Mouse (Mus musculus): Measurements from ENCODE around the gene Magt1. TPM values are rescaled to one million over a fixed set of nuclear protein-coding genes. Genes with fewer than 3 reads are reported as not detected.
A peak's percentile ranks its signal among the peaks of the same experiment; 100 is the strongest.
"Not testable (repeated sequence)": the region's sequence is repeated elsewhere in the genome, so short reads cannot be mapped to it uniquely, and the experiment has no call there.

Magt1 gene
- polyA plus RNA-seq (2017; shearing (Covaris generic)): 10 to 100 TPM; 32.7 to 33.5 TPM

DNA sequence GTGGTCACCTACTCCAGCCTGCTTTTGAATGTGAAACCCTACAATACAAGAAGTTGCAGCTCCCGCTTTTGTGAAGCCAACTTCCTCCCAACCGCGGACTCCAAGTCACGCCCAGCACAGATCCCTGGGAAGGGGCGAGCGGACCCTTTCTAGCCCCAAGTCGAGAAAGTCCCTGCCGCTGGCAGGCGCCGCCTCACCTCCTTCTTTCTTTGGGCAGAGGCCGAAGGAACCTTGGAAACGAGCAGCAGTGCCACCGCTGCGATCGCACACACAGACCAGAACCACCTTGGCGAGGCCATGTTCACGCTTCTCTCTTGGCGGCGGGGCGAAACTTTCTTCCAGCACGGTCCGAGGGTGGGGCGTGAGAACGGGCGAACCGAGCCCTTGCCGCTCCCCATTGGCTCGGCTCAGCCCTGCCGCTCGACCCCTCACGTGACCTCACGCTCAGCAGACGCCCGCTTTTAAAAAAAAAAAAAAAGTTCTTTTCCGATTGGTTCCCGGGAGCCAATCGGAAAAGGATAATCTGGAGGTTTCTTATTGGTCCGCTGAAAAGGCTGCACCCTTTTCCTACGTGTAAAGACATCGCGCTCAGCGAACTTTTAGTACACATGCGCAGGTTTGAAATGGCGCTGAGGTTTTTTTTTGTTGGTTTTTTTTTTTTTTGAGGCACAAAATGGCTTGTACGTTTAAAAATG lies at the start of gene Magt1:
TSS of gene Magt1 (minus strand) at position 442 of the 695 bp plus-strand sequence.
- ATAC-seq: peak; percentile 83

DNA sequence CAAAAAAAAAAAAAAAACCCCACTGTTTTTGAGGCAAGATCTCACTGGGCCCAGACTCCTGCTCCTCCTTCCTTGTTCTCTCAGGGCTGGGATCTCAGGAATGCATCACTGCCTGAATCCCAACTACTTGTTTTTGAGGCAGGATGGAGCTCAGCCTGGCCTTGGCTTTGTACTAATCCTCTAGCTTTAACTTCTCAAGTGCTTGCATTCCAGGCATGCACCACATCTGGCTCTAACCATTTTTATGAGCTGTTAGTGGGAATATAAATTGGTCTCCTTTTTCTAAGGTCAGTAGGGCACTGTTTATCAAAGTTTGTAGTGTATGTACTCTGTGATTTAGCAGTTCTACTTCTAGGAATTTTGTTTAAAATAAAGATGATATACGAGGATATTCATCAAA lies 36.5 kb upstream of the Magt1 start:
- no peak for ATAC-seq

DNA sequence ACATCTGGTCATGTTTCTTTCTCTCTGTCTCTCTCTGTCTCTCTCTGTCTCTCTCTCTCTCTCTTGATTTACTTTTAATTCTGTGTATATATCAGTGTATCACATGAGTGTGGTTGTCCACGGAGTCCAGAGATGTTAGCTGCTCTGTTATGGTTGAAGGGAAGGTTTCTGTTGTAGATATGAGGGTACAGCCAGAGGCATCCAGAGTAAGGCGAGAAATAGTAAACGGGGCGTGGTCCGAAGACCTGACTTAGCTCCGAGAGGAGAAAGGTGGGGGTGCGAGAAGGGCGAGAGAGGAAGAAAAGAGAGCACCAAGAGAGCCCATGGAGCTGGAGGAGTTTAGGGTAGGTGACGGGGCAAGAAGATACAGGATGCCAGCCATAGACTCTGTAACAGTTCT lies 34.2 kb upstream of the Magt1 start:
- no peak for ATAC-seq

DNA sequence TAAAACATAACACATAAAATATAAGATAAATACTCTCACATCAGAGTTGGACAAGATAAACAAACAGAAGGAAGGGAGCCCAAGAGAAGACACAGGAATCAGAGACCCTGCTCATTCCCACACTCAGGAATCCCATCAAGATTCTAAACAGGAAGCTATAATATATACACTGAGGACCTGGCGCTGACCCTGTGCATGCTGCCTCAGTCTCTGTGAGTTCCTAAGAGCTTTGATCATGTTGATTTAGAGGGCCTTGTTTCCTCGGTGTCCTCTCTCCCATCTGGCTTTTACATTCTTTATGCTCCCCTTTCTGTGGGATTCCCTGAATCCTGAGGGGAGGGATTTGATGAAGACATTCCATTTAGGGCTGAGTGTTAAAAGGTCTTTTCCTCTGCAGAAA lies 33.7 kb upstream of the Magt1 start:
- no peak for ATAC-seq

DNA sequence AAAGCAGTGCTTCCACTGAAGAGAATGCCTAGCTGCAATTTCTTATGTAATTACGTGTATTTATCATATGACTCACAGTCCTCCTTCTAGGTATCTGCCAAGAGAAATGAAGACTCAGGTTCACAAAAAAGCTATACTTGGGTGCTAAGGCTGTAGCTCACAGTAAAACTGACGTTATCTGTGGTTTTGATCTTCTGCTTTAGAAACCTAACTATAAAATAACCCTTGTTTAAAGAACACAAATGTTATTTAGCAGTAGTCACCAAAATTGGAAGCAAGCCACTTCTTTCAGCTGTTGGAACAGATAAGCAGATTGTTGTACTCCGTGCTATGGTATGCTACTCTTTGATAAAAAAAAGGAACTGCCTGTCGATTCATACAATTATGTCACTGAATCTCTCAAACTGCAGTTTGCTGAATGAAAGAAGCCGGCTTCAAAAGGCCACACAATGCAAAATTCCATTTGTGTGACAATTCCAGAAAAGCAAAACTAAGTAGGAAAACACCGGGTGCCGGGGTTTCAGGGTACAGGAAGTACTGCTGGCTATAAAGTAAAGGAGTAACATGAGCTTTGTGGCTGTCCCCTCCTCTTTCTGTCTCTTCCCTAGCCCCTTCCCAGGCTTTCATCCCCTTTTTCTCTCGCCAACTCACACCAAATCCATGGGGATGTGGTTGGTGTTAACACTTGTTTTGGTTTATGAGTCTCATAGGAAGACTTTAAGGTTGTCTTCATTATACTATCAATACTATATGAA lies 32.3 kb upstream of the Magt1 start:
- peak; percentile 63 for ATAC-seq

DNA sequence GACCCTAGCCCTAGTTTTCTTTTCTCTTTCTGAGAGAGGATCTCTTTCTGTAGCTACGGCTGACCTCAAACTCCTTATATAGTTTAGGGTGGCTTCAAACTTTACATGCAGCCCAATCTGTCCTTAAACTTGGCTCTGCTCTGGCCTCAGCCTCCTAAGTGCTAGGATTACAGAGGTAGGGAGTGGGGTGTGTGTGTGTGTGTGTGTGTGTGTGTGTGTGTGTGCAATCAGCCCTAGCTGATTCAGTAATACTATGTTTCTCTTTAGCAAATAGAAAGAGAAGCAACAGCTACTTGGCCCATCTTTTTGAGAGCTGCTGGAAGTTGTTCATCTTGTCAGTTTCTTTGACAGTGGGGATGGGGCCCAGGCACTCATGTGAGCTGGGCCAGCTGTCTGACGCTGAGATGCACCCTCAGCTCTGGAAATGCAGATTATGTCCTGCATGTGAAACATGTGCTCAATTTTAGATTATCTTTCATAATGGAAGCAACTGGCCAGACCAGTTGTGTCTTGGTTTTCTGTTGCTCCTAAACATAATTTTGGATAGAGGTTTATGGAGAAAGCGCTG lies 25.6 kb upstream of the Magt1 start:
- no peak for ATAC-seq

DNA sequence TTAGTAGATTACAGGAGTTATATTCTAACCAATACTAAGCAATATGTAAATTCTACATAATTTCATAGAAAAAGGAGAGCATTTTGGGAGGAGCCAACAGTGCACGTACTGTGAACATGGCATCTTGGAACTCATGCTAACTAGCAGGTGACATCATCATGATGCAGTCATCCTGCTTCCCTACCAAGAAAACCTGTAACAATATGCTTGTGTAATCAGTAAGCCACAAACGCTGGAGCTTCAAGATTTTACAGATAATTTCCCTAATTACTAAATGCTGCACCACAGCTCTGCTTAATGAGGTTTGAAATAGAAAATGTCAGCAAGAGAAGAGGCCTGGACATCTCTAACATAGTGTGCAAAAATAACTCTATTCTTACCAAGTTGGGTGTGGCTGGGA lies 24.0 kb upstream of the Magt1 start:
- ATAC-seq: no peak

DNA sequence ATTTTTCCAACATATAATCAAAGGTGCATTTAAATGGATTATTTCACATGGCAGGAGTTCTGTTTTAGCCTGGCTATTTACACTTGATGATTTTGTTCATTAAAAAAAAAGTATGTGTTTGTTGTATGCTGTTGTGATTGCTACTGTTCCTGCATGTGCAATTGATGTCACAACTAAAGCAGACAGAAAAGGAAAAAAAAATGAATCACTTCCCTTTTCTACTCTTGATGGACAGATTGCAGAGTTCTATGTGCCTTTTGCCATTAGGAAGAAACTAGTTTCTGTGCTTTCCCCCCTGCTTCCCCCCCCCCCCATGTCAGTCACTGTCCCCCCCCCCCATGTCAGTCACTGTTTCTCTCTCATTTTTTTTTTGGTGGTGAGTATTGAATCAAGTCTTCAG lies 19.4 kb upstream of the Magt1 start:
- ATAC-seq: no peak

DNA sequence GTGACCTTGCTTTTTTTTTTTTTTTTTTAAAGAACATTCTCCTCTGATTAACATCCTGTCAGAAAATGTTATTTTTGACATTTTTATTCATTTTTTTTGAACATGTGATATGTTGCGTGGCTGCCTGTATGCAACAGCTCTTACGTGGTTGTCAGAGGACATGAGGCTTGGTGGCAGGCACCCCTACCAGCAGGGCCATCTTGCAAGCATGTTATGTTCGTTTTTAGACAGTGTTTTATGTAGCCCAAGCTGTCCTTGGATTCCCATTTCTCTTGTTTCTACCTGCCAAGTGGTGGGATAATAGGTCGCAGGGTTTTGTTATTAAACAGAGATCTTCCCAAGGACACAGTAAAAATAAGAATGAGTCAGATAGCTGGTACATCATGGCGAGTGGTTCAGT lies 18.5 kb upstream of the Magt1 start:
- ATAC-seq: no peak

DNA sequence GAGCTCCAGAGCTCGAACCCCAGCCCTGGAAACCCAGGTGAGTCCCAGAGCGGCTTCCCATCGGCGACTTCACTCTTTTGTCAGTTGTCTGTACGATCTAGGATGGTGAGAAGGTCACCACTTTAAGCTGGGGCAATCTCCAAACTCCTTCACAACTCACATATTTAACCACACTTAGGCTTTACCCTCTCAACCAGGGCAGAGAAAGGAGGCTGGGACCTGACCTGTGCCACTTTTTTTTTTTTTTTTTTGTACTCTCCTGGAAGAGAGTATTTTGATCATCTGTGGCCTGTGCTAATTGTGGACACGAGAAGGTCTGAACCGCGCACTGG lies 15.6 kb upstream of the Magt1 start:
- peak; percentile 20 for ATAC-seq

DNA sequence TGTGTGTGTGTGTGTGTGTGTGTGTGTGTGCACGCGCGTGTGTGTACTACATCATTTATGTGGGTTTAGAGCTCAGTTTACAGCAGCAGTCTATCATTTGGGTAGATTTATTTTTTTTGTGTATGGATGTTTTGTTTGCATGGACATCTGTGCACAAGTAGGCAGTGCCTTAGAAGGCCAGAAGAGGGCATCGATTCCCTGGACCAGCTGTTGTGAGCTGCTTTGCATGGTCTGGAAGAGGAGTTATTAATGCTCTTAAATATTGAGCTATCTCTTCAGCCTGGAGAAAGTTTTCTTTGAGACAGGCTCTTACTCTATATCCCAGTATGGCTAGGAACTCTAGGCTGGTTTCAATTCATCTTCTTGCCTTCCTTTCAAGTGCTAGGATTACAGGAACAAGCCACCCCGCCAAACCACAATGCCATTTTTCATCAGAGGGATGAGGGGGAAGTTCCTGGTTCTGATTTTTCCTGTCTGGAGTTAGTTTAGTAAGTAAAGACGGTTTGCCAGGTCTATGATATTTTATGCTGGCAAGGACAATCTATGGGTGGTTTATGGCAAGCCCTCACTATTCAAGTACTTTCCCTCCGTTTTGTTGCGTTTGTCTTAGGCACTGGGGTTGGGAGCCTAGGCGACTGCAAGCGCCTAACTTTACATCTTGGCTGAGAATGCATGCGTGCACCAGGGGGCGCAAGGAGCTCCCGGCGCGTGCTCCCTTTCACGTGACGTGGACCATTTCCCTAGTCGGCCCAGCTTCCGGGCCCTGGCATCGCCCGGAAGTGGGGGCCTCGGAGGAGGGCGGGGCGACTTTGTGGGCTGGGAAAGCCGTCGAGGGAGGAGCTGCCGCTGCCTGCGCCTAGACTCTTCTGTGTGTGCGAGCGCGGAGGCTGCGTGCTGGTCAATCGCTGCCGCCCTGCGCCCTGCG lies 15.0 kb upstream of the Magt1 start, which contains the start of gene Atp7a:
TSS of gene Atp7a (plus strand) at position 859 of the 925 bp plus-strand sequence.
- ATAC-seq: peak; percentile 97

DNA sequence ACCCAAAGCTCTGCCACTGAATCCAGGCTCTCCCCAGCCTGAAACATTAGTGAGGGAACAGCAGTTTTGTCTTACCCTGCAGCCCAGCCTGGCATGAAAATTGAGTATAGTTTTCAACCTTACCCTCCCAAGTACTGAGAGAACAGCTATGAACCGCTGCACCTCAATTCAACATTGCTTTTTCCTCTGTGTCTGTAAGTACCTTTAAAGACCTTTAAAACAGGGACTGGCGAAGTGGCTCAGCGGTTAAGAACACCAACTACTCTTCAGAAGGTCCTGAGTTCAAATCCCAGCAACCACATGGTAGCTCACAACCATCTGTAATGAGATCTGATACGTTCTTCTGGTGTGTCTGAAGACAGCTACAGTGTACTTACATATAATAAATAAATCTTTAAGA lies 5.8 kb upstream of the Magt1 start:
- ATAC-seq: no peak

DNA sequence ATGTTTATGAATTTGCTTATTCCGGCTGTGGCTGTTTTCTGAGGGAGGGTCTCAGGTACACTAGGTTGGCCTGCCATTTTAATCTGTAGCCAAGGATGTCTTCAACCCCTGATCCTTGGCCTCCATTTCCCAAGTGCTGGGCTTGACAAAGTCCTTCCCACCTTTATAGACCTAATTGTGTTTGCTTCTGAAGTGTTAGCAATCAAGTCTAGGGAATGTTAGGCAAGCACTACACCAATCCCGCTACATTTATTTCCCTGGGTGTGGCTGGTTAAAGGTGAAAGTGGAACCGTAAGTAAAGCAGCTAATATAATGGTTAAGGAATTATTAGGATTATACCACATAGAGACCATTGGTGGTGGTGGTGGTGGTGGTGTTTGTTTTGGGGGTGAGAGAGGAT lies 5.4 kb upstream of the Magt1 start:
- ATAC-seq: no peak

DNA sequence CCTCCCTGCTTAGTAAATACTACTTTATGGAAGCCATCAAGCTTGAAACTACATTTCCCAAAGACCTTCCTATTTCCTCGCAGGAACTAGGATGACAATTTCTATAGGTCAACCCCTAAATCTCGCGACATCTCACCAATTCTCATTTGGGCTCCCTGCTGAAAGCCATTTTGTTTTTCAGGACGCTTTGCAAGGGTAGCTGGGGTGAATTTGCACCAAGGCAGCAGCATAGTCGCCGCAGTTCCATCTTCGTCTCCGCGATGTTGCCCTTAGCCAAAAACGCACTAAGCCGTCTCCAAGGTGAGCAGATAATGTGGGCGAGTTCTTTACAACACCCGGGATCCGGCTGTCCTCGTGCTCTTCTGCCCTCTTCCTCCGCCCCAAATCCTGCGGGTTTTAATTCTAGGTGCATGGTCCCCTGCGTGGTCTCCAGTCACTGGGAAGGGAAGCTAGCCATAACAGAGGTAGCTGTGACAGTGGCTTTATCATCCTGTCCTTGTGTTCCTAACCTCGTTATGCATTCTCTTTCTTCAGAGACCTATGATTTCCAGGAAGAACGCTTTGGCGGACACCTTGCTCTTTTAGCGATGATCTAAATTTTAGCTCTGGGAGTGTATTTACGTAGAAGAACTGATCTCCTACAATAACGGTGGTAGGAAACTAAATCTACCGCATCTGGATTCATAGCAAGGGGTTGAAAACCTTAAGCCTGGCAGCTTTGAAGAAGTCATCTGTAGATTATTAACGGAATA lies 4.0 kb upstream of the Magt1 start, which contains the start of gene Cox7b:
TSS of gene Cox7b (plus strand) at position 130 of the 752 bp plus-strand sequence.
- peak; percentile 44 for ATAC-seq

DNA sequence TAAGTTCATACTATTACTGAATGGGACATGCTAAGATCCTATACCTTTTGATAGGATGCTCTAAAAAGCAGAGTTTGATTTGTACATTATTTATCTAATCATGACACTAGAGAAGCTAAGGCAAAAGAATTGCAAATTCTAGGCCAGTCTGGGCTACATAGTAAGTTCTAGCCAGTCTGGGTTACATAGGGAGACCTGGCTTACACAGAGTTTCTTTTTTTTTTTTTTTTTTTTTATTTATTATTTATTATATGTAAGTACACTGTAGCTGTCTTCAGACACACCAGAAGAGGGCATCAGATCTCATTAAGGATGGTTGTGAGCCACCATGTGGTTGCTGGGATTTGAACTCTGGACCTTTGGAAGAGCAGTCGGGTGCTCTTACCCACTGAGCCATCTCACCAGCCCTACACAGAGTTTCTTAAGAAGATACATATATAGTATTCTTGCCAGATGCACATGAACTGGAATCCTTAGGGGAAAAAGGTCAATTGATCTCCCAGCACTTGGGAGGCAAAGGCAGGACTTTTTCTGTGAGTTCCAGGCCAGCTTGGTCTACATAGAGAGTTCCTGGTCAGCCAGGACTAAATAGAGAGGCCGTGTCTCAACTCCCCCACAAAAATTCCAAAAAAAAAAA lies 3.2 kb upstream of the Magt1 start:
- not testable (repeated sequence) for ATAC-seq

DNA sequence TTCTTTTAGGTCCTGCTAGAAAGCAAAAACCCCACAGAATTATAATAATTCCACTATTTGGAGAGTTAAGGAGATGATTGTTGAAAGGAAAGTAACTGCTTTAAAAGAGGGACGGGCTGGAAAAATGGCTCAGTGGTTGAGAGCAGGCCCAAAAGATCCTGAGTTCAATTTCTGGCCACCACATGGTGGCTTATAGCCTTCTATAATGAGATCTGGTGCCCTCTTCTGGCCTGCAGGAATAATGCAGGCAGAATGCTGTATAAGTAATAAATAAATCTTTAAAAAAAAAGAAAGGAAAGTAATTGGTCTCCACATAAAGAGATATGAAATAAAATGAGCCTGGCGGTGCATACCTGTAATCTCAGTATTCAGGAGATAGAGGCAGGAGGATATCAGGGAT lies 1.5 kb upstream of the Magt1 start:
- peak; percentile 17 for ATAC-seq

DNA sequence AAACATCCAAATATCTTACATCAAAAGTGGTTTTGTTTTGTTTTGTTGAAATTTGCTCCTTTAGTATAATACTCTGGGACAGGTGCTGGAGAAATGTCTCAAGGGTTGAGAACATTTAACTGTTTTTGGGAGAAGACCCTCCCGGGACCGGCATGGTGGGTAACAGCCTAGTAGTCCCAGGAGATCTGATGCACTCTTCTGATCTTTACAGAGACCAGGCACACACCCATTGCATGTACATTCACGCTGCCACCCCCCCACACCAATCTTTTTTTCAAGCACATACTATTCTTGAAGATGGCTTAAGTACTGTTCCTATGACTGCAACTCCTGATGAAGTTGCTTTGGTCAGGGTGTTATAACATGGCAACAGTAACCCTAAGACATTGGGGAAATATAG lies 853 bp upstream of the Magt1 start:
- ATAC-seq: no peak

DNA sequence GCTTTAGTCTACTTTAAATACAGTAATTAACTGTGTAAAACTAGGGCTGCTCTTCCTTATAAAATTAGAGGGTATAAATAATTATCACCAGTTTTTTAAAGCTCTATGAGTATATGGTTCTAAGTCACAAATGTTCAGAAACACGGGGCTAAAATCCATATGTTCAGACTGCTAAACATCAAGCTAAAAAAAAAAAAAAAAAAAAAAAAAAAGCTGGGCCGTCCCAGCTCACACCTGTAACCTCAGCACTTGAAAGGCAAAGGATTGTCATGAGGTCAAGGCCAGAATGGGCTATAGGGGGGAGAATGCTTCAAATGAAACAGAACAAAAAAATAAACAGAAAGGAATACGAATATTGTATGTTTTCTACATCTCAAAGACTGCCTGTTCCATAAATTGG lies 944 bp downstream of the Magt1 start:
- no peak for ATAC-seq

DNA sequence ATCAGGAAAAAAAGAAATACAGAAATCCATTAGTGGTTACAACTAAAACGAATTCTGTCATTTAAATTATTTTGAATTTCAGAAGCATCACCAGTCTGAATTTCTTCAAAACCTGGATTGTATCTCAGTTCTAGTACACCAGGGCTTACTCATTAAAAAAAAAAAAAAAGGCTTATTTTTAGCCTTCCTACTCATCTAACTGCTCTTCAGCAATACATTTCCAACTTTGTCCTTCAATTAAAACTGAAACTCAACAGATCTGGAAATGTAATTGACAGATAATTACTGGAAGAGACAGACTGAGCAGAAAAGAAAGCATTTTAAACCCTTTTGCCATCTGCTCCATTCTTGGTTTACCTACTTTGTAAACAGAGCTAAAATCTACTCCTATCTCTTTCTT lies 10.1 kb downstream of the Magt1 start:
- ATAC-seq: no peak

DNA sequence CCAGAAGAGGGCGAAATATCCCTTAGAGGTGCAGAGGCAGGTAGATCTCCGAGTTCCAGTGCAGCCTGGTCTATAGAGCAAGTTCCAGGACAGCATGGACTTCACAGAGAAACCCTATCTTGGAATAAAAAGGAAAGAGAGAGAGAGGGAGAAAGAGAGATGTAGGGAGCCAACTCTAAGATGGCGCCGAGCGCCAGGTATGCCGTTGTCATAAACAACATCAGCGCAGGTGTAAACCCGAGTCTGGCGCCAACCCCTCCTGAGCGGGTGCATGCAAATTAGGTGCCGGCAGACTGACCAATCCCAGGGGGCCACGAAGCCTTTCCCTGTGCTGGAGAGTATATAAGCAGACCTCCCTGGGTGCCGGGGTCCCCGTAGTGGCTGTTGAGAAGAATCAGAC lies 54.6 kb downstream of the Magt1 start:
- not testable (repeated sequence) for ATAC-seq

DNA sequence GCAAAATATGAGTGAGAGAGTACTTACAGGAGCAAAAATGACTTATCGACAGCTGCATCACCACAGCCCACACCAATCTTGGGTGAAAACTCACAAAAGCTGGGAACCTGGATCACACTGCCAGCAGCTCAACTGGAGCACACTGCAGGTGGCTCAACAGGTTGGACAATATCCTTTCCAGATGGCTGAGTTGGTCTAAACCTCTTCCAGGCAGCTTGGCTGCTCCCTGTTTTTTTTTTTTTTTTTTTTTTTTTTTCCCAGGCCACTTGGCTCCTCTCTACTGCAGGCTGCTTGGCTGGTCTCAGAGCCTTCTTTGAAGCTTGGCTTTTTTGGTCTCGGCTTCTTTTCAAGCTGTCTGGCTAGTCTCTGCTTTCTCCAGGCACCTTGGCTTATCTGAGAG lies 57.7 kb downstream of the Magt1 start:
- no peak for ATAC-seq

DNA sequence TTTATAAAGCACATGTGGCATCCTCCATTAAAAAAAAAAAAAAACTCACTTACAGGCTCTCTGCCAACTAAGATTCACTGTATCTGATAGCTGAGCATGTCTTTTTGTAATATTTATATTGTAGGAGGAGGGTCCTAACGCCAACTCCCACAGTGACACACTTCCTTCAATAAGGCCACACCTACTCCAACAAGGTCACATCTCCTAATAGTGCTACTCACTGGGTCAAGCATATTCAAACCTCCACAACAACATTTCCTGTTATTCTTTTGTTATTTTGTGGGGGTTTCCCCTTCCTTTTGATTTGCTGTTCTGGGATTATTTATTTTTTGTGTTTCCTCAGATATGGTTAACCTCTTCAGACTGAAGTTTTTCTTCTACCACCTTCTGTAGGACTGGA lies 65.3 kb downstream of the Magt1 start:
- ATAC-seq: peak; percentile 72
